9 mouse cellular contexts compared by ENCODE assay signal in genomic region chr10:128490912-128491311, GRCm38 (mm10). TPM values are rescaled to one million over a fixed set of nuclear protein-coding genes. Genes with fewer than 3 reads are reported as not detected.
DNase-seq lines count a peak whose midpoint lies in the region; ATAC-seq lines count a peak whose summit lies in the region.
"Had no signal": no experiment of that assay in that cellular context is flagged by ENCODE, and none has a peak within 500 bp of the region (broad histone marks: within the 10 kb centered on the region; RNA-seq: fewer than 3 reads in every experiment).

No protein-coding gene starts in this region.

- peak overlapping the region; percentile 97 for H3K9ac ChIP-seq in heart, embryonic 12.5 days
- H3K9ac ChIP-seq in midbrain, embryonic 11.5 days (ENCODE audit: low read length) = no peak overlapping the region

- H3K9me3 ChIP-seq in heart, embryonic 12.5 days (replicated peaks) = no peaks in the 10 kb centered on the region
- H3K9me3 ChIP-seq in midbrain, embryonic 10.5 days (replicated peaks) = no peaks in the 10 kb centered on the region
- H3K9me3 ChIP-seq in midbrain, embryonic 11.5 days (ENCODE audit: control insufficient read depth, low read length) = no peaks in the 10 kb centered on the region
- H3K9me3 ChIP-seq in limb, embryonic 10.5 days (replicated peaks) = no peaks in the 10 kb centered on the region
- H3K9me3 ChIP-seq: G1E had no signal

- peaks cover 42% of the 10 kb centered on the region for H3K4me1 ChIP-seq in heart, embryonic 12.5 days (replicated peaks)
- H3K4me1 ChIP-seq in midbrain, embryonic 10.5 days = peaks cover 35% of the 10 kb centered on the region
- peaks cover 17% of the 10 kb centered on the region for H3K4me1 ChIP-seq in midbrain, embryonic 11.5 days (ENCODE audit: control insufficient read depth, insufficient read depth, low read length)
- peaks cover 32% of the 10 kb centered on the region for H3K4me1 ChIP-seq in limb, embryonic 10.5 days

- H3K4me2 ChIP-seq in heart, embryonic 12.5 days = peak overlapping the region; percentile 85
- H3K4me2 ChIP-seq in midbrain, embryonic 11.5 days = no peak overlapping the region

- no peak for DNase-seq in heart, postnatal 14 days
- no peak for DNase-seq in midbrain, embryonic 10.5 days (ENCODE audit: low spot score)
- DNase-seq in midbrain, embryonic 11.5 days (ENCODE audit: low spot score, missing footprints) = no peak
- DNase-seq in limb, embryonic 10.5 days (ENCODE audit: low spot score) = no peak
- no peak for DNase-seq in right cerebral cortex, adult 18-20 months
- DNase-seq in adipocyte (ENCODE audit: low spot score) = no peak
- DNase-seq in thymus, postnatal 0 days (ENCODE audit: low spot score) = no peak

- peak overlapping the region; percentile 87; the same call in 1 of the 2 replicates for H3K4me3 ChIP-seq in heart, embryonic 12.5 days
- H3K4me3 ChIP-seq in midbrain, embryonic 10.5 days = peak overlapping the region; percentile 86
- H3K4me3 ChIP-seq in midbrain, embryonic 11.5 days (ENCODE audit: low read depth, low read length) = no peak overlapping the region
- peak overlapping the region; percentile 65; the same call in 1 of the 2 replicates for H3K4me3 ChIP-seq in limb, embryonic 10.5 days

- no peak for ATAC-seq in heart, embryonic 12.5 days (ENCODE audit: insufficient number of reproducible peaks, low FRiP score)
- ATAC-seq in midbrain, embryonic 11.5 days (ENCODE audit: low FRiP score) = no peak

- H3K27ac ChIP-seq in heart, embryonic 12.5 days (ENCODE audit: poor library complexity, severe bottlenecking) = peak overlapping the region; percentile 97
- H3K27ac ChIP-seq in midbrain, embryonic 10.5 days (replicated peaks) = no peak overlapping the region
- no peak overlapping the region for H3K27ac ChIP-seq in midbrain, embryonic 11.5 days (ENCODE audit: low read depth, low read length)
- H3K27ac ChIP-seq in limb, embryonic 10.5 days = no peak overlapping the region

- no peaks in the 10 kb centered on the region for H3K27me3 ChIP-seq in heart, embryonic 12.5 days (replicated peaks)
- H3K27me3 ChIP-seq in midbrain, embryonic 10.5 days (ENCODE audit: low read depth, poor library complexity, severe bottlenecking) = no peaks in the 10 kb centered on the region; the same call in 1 of the 2 replicates
- no peaks in the 10 kb centered on the region for H3K27me3 ChIP-seq in midbrain, embryonic 11.5 days (ENCODE audit: control insufficient read depth, insufficient read depth, low read length)
- no peaks in the 10 kb centered on the region for H3K27me3 ChIP-seq in limb, embryonic 10.5 days (ENCODE audit: low read depth, poor library complexity, severe bottlenecking)

- peaks cover 64% of the 10 kb centered on the region for H3K36me3 ChIP-seq in heart, embryonic 12.5 days
- peaks cover 62% of the 10 kb centered on the region for H3K36me3 ChIP-seq in midbrain, embryonic 10.5 days
- peaks cover 32% of the 10 kb centered on the region for H3K36me3 ChIP-seq in midbrain, embryonic 11.5 days (ENCODE audit: control insufficient read depth, insufficient read depth, low read length)
- H3K36me3 ChIP-seq in limb, embryonic 10.5 days = peaks cover 66% of the 10 kb centered on the region

- intact Hi-C loops in heart, postnatal 14 days (cut with DNase I) = no loop called here

- 28% methylated on average over 5 of the region's 5 CpGs for WGBS in heart, embryonic 12.5 days
- 66% methylated on average over 5 of the region's 5 CpGs for WGBS in midbrain, embryonic 10.5 days
- 49% methylated on average over 5 of the region's 5 CpGs for WGBS in midbrain, embryonic 11.5 days
- 70% methylated on average over 5 of the region's 5 CpGs for WGBS in limb, embryonic 10.5 days

RNA-seq across cellular contexts. Expression of gene Myl6, which starts 3.0 kb away (rescaled TPM):
- polyA plus RNA-seq in heart, embryonic 12.5 days (2016; fragmentation: Nextera tagmentation; extraction: Ambion mirVana) = 1,237 and 1,275 TPM in 2 replicates
- 100 to 1,000 TPM; 357 to 392 TPM for total RNA-seq in heart, postnatal 14 days (2021)
- polyA plus RNA-seq in midbrain, embryonic 10.5 days (2016; fragmentation: Nextera tagmentation; extraction: Ambion mirVana) = 833 and 890 TPM in 2 replicates
- polyA plus RNA-seq in midbrain, embryonic 11.5 days (2014; fragmentation: Nextera tagmentation; extraction: Ambion mirVana) = 683 and 746 TPM in 2 replicates
- 685 and 729 TPM in 2 replicates for polyA plus RNA-seq in limb, embryonic 10.5 days (2016; fragmentation: Nextera tagmentation; extraction: Ambion mirVana)
- polyA plus RNA-seq in thymus, postnatal 0 days (2015; fragmentation: Nextera tagmentation; extraction: Ambion mirVana) = 963 and 1,020 TPM in 2 replicates

RNA-seq across cellular contexts. Expression of gene Myl6b, which starts 7.6 kb away (rescaled TPM):
- 3.0 and 4.0 TPM in 2 replicates for polyA plus RNA-seq in heart, embryonic 12.5 days (2016; fragmentation: Nextera tagmentation; extraction: Ambion mirVana)
- 1 to 10 TPM; 3.3 to 4.3 TPM for total RNA-seq in heart, postnatal 14 days (2021)
- polyA plus RNA-seq in midbrain, embryonic 10.5 days (2016; fragmentation: Nextera tagmentation; extraction: Ambion mirVana) = 1.8 and 2.9 TPM in 2 replicates
- 3.4 and 3.7 TPM in 2 replicates for polyA plus RNA-seq in midbrain, embryonic 11.5 days (2014; fragmentation: Nextera tagmentation; extraction: Ambion mirVana)
- polyA plus RNA-seq in limb, embryonic 10.5 days (2016; fragmentation: Nextera tagmentation; extraction: Ambion mirVana) = 1.6 and 3.3 TPM in 2 replicates
- 3.8 and 5.2 TPM in 2 replicates for polyA plus RNA-seq in thymus, postnatal 0 days (2015; fragmentation: Nextera tagmentation; extraction: Ambion mirVana)

RNA-seq across cellular contexts. Expression of gene Smarcc2, which starts 31.9 kb away (rescaled TPM):
- 83.3 and 86.9 TPM in 2 replicates for polyA plus RNA-seq in heart, embryonic 12.5 days (2016; fragmentation: Nextera tagmentation; extraction: Ambion mirVana)
- total RNA-seq in heart, postnatal 14 days (2021) = 10 to 100 TPM; 76.6 to 80.5 TPM
- polyA plus RNA-seq in midbrain, embryonic 10.5 days (2016; fragmentation: Nextera tagmentation; extraction: Ambion mirVana) = 75.2 and 110 TPM in 2 replicates
- polyA plus RNA-seq in midbrain, embryonic 11.5 days (2014; fragmentation: Nextera tagmentation; extraction: Ambion mirVana) = 124 and 138 TPM in 2 replicates
- polyA plus RNA-seq in limb, embryonic 10.5 days (2016; fragmentation: Nextera tagmentation; extraction: Ambion mirVana) = 64.2 and 91.3 TPM in 2 replicates
- polyA plus RNA-seq in thymus, postnatal 0 days (2015; fragmentation: Nextera tagmentation; extraction: Ambion mirVana) = 37.2 and 41.7 TPM in 2 replicates

RNA-seq across cellular contexts. Expression of gene Esyt1, which starts 34.8 kb away (rescaled TPM):
- 25.0 and 26.5 TPM in 2 replicates for polyA plus RNA-seq in heart, embryonic 12.5 days (2016; fragmentation: Nextera tagmentation; extraction: Ambion mirVana)
- total RNA-seq in heart, postnatal 14 days (2021) = 10 to 100 TPM; 22.3 to 23.6 TPM
- 17.2 and 23.6 TPM in 2 replicates for polyA plus RNA-seq in midbrain, embryonic 10.5 days (2016; fragmentation: Nextera tagmentation; extraction: Ambion mirVana)
- polyA plus RNA-seq in midbrain, embryonic 11.5 days (2014; fragmentation: Nextera tagmentation; extraction: Ambion mirVana) = 15.6 and 18.1 TPM in 2 replicates
- polyA plus RNA-seq in limb, embryonic 10.5 days (2016; fragmentation: Nextera tagmentation; extraction: Ambion mirVana) = 7.0 and 8.4 TPM in 2 replicates
- 43.2 and 44.6 TPM in 2 replicates for polyA plus RNA-seq in thymus, postnatal 0 days (2015; fragmentation: Nextera tagmentation; extraction: Ambion mirVana)

RNA-seq across cellular contexts. Expression of gene Zc3h10, which starts 56.7 kb away (rescaled TPM):
- polyA plus RNA-seq in heart, embryonic 12.5 days (2016; fragmentation: Nextera tagmentation; extraction: Ambion mirVana) = 10.2 and 11.9 TPM in 2 replicates
- 1 to 10 TPM; 7.0 to 8.4 TPM for total RNA-seq in heart, postnatal 14 days (2021)
- 15.4 and 19.5 TPM in 2 replicates for polyA plus RNA-seq in midbrain, embryonic 10.5 days (2016; fragmentation: Nextera tagmentation; extraction: Ambion mirVana)
- polyA plus RNA-seq in midbrain, embryonic 11.5 days (2014; fragmentation: Nextera tagmentation; extraction: Ambion mirVana) = 16.0 and 19.0 TPM in 2 replicates
- polyA plus RNA-seq in limb, embryonic 10.5 days (2016; fragmentation: Nextera tagmentation; extraction: Ambion mirVana) = 14.5 and 15.4 TPM in 2 replicates
- polyA plus RNA-seq in thymus, postnatal 0 days (2015; fragmentation: Nextera tagmentation; extraction: Ambion mirVana) = 17.8 and 18.8 TPM in 2 replicates
